Comparison of ENCODE assay signal across 13 mouse cellular contexts in genomic region chr3:107501702-107502151, GRCm38 (mm10). TPM values are rescaled to one million over a fixed set of nuclear protein-coding genes. Genes with fewer than 3 reads are reported as not detected.
A peak's percentile ranks its signal among the peaks of the same experiment; 100 is the strongest.
DNase-seq lines count a peak whose midpoint lies in the region; ATAC-seq and TF ChIP-seq lines count a peak whose summit lies in the region.
"Had no signal": no experiment of that assay in that cellular context is flagged by ENCODE, and none has a peak within 500 bp of the region (broad histone marks: within the 10 kb centered on the region; RNA-seq: fewer than 3 reads in every experiment).

No protein-coding gene starts in this region.

- no peak overlapping the region for H3K4me2 ChIP-seq in midbrain, embryonic 14.5 days (ENCODE audit: low read length)
- no peak overlapping the region for H3K4me2 ChIP-seq in midbrain, embryonic 11.5 days
- no peak overlapping the region for H3K4me2 ChIP-seq in neural tube, embryonic 14.5 days (ENCODE audit: low read depth, low read length)
- H3K4me2 ChIP-seq: embryonic facial prominence, embryonic 15.5 days had no signal

- no peak for TF ChIP-seq POLR2A in cortical plate, adult 2 months (IDR thresholded peaks at IDR 0.05; ENCODE audit: extremely low read depth, insufficient read depth, low read length)

- DNase-seq in heart, adult 8-10 months (ENCODE audit: low spot score), result peak; percentile 33
- DNase-seq in heart, embryonic 10.5 days (ENCODE audit: low spot score), result no peak
- peak; percentile 47 for DNase-seq in midbrain, embryonic 14.5 days
- no peak for DNase-seq in midbrain, embryonic 11.5 days (ENCODE audit: low spot score, missing footprints)
- DNase-seq in kidney, postnatal 10 days, result no peak
- DNase-seq in left cerebral cortex, adult 8-10 months (ENCODE audit: low spot score in 2 of 2), result no peak
- DNase-seq: thymus, adult 18-20 months had no signal

- no peak overlapping the region for H3K27ac ChIP-seq in heart, embryonic 10.5 days
- 0 out of 2 replicates have a peak overlapping the region, but pooled peaks have one; percentile 43 for H3K27ac ChIP-seq in midbrain, embryonic 14.5 days (replicated peaks; ENCODE audit: low read depth, low read length)
- no peak overlapping the region for H3K27ac ChIP-seq in midbrain, embryonic 11.5 days (ENCODE audit: low read depth, low read length)
- 0 out of 2 replicates have a peak overlapping the region, but pooled peaks have one; percentile 1 for H3K27ac ChIP-seq in cortical plate, adult 2 months (ENCODE audit: insufficient read depth, low read length)
- peak overlapping the region; percentile 46; the same call in 1 of the 2 replicates for H3K27ac ChIP-seq in neural tube, embryonic 14.5 days (ENCODE audit: low read depth, low read length)
- H3K27ac ChIP-seq: embryonic facial prominence, embryonic 15.5 days had no signal

- ATAC-seq in midbrain, embryonic 14.5 days (ENCODE audit: low FRiP score, low TSS enrichment), result no peak
- ATAC-seq in midbrain, embryonic 11.5 days (ENCODE audit: low FRiP score), result no peak
- peak; percentile 45; the same call in 1 of the 2 replicates for ATAC-seq in neural tube, embryonic 14.5 days (ENCODE audit: low read depth)
- ATAC-seq: CD4-positive, CD25-positive, alpha-beta regulatory T cell, adult 4 months had no signal

- H3K4me1 ChIP-seq in heart, embryonic 10.5 days, result peaks cover 17% of the 10 kb centered on the region
- 0 out of 2 replicates have a peak, but pooled peaks cover 5% of the 10 kb centered on the region for H3K4me1 ChIP-seq in midbrain, embryonic 14.5 days (ENCODE audit: control insufficient read depth, insufficient read depth, low read length)
- H3K4me1 ChIP-seq in midbrain, embryonic 11.5 days (ENCODE audit: control insufficient read depth, insufficient read depth, low read length), result peaks cover 11% of the 10 kb centered on the region
- peaks cover 33% of the 10 kb centered on the region for H3K4me1 ChIP-seq in cortical plate, adult 2 months (ENCODE audit: control insufficient read depth, insufficient read depth, low read length)
- peaks cover 25% of the 10 kb centered on the region for H3K4me1 ChIP-seq in neural tube, embryonic 14.5 days (ENCODE audit: control insufficient read depth, insufficient read depth, low read length)
- H3K4me1 ChIP-seq: megakaryocyte, embryonic 14.5 days had no signal

- WGBS in heart, embryonic 10.5 days, result 54% methylated on average over 7 of the region's 7 CpGs
- WGBS in midbrain, embryonic 14.5 days, result 66% methylated on average over 7 of the region's 7 CpGs
- WGBS in midbrain, embryonic 11.5 days, result 82% methylated on average over 7 of the region's 7 CpGs
- 19% methylated on average over 7 of the region's 7 CpGs for WGBS in neural tube, embryonic 14.5 days

- H3K4me3 ChIP-seq in heart, embryonic 10.5 days, result no peak overlapping the region
- no peak overlapping the region for H3K4me3 ChIP-seq in midbrain, embryonic 14.5 days (replicated peaks; ENCODE audit: low read depth, low read length)
- no peak overlapping the region for H3K4me3 ChIP-seq in midbrain, embryonic 11.5 days (ENCODE audit: low read depth, low read length)
- H3K4me3 ChIP-seq in cortical plate, adult 2 months (ENCODE audit: insufficient read depth, low read length), result no peak overlapping the region
- H3K4me3 ChIP-seq in neural tube, embryonic 14.5 days (ENCODE audit: low read depth, low read length), result no peak overlapping the region
- H3K4me3 ChIP-seq: embryonic facial prominence, embryonic 15.5 days; megakaryocyte, embryonic 14.5 days had no signal

- H3K9me3 ChIP-seq in heart, embryonic 10.5 days, result peaks cover 26% of the 10 kb centered on the region
- H3K9me3 ChIP-seq in midbrain, embryonic 14.5 days (ENCODE audit: control insufficient read depth, low read length), result no peaks in the 10 kb centered on the region
- H3K9me3 ChIP-seq in midbrain, embryonic 11.5 days (ENCODE audit: control insufficient read depth, low read length), result no peaks in the 10 kb centered on the region
- H3K9me3 ChIP-seq in neural tube, embryonic 14.5 days (ENCODE audit: control insufficient read depth, low read length), result no peaks in the 10 kb centered on the region
- H3K9me3 ChIP-seq: embryonic facial prominence, embryonic 15.5 days had no signal

- H3K36me3 ChIP-seq in heart, embryonic 10.5 days, result peaks cover 21% of the 10 kb centered on the region
- no peaks in the 10 kb centered on the region for H3K36me3 ChIP-seq in midbrain, embryonic 14.5 days (ENCODE audit: control insufficient read depth, insufficient read depth, low read length)
- no peaks in the 10 kb centered on the region for H3K36me3 ChIP-seq in midbrain, embryonic 11.5 days (ENCODE audit: control insufficient read depth, insufficient read depth, low read length)
- H3K36me3 ChIP-seq in neural tube, embryonic 14.5 days (ENCODE audit: control insufficient read depth, insufficient read depth, low read length), result no peaks in the 10 kb centered on the region

- 0 out of 2 replicates have a peak, but pooled peaks cover 4% of the 10 kb centered on the region for H3K27me3 ChIP-seq in heart, embryonic 10.5 days (ENCODE audit: insufficient read depth, poor library complexity, severe bottlenecking)
- H3K27me3 ChIP-seq in midbrain, embryonic 14.5 days (ENCODE audit: control insufficient read depth, insufficient read depth, low read length), result no peaks in the 10 kb centered on the region
- no peaks in the 10 kb centered on the region for H3K27me3 ChIP-seq in midbrain, embryonic 11.5 days (ENCODE audit: control insufficient read depth, insufficient read depth, low read length)
- H3K27me3 ChIP-seq in neural tube, embryonic 14.5 days (ENCODE audit: control insufficient read depth, insufficient read depth, low read length), result no peaks in the 10 kb centered on the region
- H3K27me3 ChIP-seq: embryonic facial prominence, embryonic 15.5 days had no signal

- H3K9ac ChIP-seq in midbrain, embryonic 14.5 days (replicated peaks; ENCODE audit: low read length), result no peak overlapping the region; the same call in 1 of the 2 replicates
- no peak overlapping the region for H3K9ac ChIP-seq in midbrain, embryonic 11.5 days (ENCODE audit: low read length)
- no peak overlapping the region for H3K9ac ChIP-seq in neural tube, embryonic 14.5 days (replicated peaks; ENCODE audit: low read depth, low read length)
- H3K9ac ChIP-seq: embryonic facial prominence, embryonic 15.5 days had no signal

- no peak for TF ChIP-seq CTCF in cortical plate, adult 2 months (IDR thresholded peaks at IDR 0.05; ENCODE audit: extremely low read depth, insufficient read depth, low read length)

RNA-seq across cellular contexts. Expression of gene Slc6a17, which starts 16.1 kb away (rescaled TPM):
- total RNA-seq in heart, adult 8-10 months (2022), result 1 to 10 TPM; 2.4 to 7.4 (median 4.8) TPM
- 3.0 and 3.8 TPM in 2 replicates for polyA plus RNA-seq in heart, embryonic 10.5 days (2016; fragmentation: Nextera tagmentation; extraction: Ambion mirVana)
- 12.3 and 20.4 TPM in 2 replicates for polyA plus RNA-seq in midbrain, embryonic 14.5 days (2014; fragmentation: Nextera tagmentation; extraction: Ambion mirVana)
- polyA plus RNA-seq in midbrain, embryonic 11.5 days (2014; fragmentation: Nextera tagmentation; extraction: Ambion mirVana), result 1.8 and 1.9 TPM in 2 replicates
- 238 and 251 TPM in 2 replicates for polyA plus RNA-seq in cortical plate, adult 2 months (2012; rRNA removed)
- polyA plus RNA-seq in neural tube, embryonic 14.5 days (2014; fragmentation: Nextera tagmentation; extraction: Ambion mirVana), result 15.1 and 16.6 TPM in 2 replicates
- 100 to 1,000 TPM; 328 to 391 (median 344) TPM for total RNA-seq in left cerebral cortex, adult 8-10 months (2022)
- polyA plus RNA-seq: CD4-positive, CD25-positive, alpha-beta regulatory T cell, adult 4 months had no signal

RNA-seq across cellular contexts. Expression of gene Kcnc4, which starts 42.4 kb away (rescaled TPM):
- total RNA-seq in heart, adult 8-10 months (2022), result under 1 TPM; 0.12 to 0.40 (median 0.31) TPM
- 0.09 and 0.18 TPM in 2 replicates for polyA plus RNA-seq in heart, embryonic 10.5 days (2016; fragmentation: Nextera tagmentation; extraction: Ambion mirVana)
- polyA plus RNA-seq in midbrain, embryonic 14.5 days (2014; fragmentation: Nextera tagmentation; extraction: Ambion mirVana), result 6.2 and 8.3 TPM in 2 replicates
- 0.03 and 0.04 TPM in 2 replicates for polyA plus RNA-seq in midbrain, embryonic 11.5 days (2014; fragmentation: Nextera tagmentation; extraction: Ambion mirVana)
- 72.7 and 76.2 TPM in 2 replicates for polyA plus RNA-seq in cortical plate, adult 2 months (2012; rRNA removed)
- 6.2 and 7.7 TPM in 2 replicates for polyA plus RNA-seq in neural tube, embryonic 14.5 days (2014; fragmentation: Nextera tagmentation; extraction: Ambion mirVana)
- total RNA-seq in left cerebral cortex, adult 8-10 months (2022), result 10 to 100 TPM; 59.7 to 66.2 (median 61.6) TPM
- total RNA-seq: hematopoietic stem cell, adult 5-6 weeks had no signal
- polyA plus RNA-seq: CD4-positive, CD25-positive, alpha-beta regulatory T cell, adult 4 months had no signal

RNA-seq across cellular contexts. Expression of gene Ubl4b, which starts 53.1 kb away (rescaled TPM):
- not detected for total RNA-seq in heart, adult 8-10 months (2022)
- polyA plus RNA-seq in heart, embryonic 10.5 days (2016; fragmentation: Nextera tagmentation; extraction: Ambion mirVana), result 0.15 TPM in 1 of 2 replicates, not detected in the other
- polyA plus RNA-seq in midbrain, embryonic 14.5 days (2014; fragmentation: Nextera tagmentation; extraction: Ambion mirVana), result not detected in 2 replicates
- not detected in 2 replicates for polyA plus RNA-seq in midbrain, embryonic 11.5 days (2014; fragmentation: Nextera tagmentation; extraction: Ambion mirVana)
- 0.08 TPM in 1 of 2 replicates, not detected in the other for polyA plus RNA-seq in cortical plate, adult 2 months (2012; rRNA removed)
- polyA plus RNA-seq in neural tube, embryonic 14.5 days (2014; fragmentation: Nextera tagmentation; extraction: Ambion mirVana), result not detected in 2 replicates
- total RNA-seq in left cerebral cortex, adult 8-10 months (2022), result under 1 TPM in 1 of 4 experiments, not detected in 3; 0.70 TPM
- total RNA-seq: hematopoietic stem cell, adult 5-6 weeks had no signal
- polyA plus RNA-seq: CD4-positive, CD25-positive, alpha-beta regulatory T cell, adult 4 months; embryonic facial prominence, embryonic 15.5 days had no signal

Comparison
In these comparisons a context has a peak if more than half of its experiments do, and no peak if none do; other contexts are left out.
1. DNase-seq: peak in heart, adult 8-10 months (single experiment) and midbrain, embryonic 14.5 days (single experiment); none in heart, embryonic 10.5 days (single experiment), midbrain, embryonic 11.5 days (single experiment), kidney, postnatal 10 days (single experiment) and left cerebral cortex, adult 8-10 months (0 of 2).
2. H3K27ac ChIP-seq: peak in midbrain, embryonic 14.5 days (single experiment), cortical plate, adult 2 months (single experiment) and neural tube, embryonic 14.5 days (single experiment); none in heart, embryonic 10.5 days (single experiment) and midbrain, embryonic 11.5 days (single experiment).
3. RNA of gene Slc6a17, which starts 16.1 kb away (polyA plus RNA-seq): 238 to 251 TPM in cortical plate, adult 2 months; 15.1 to 16.6 TPM in neural tube, embryonic 14.5 days, 12.3 to 20.4 TPM in midbrain, embryonic 14.5 days, 3.0 to 3.8 TPM in heart, embryonic 10.5 days and 1.8 to 1.9 TPM in midbrain, embryonic 11.5 days; every median in the first group is over 10 times any median in the second.